Mouse (Mus musculus): ENCODE measurements around the gene Gm2381. TPM values are rescaled to one million over a fixed set of nuclear protein-coding genes. Genes with fewer than 3 reads are reported as not detected.
"Not testable (repeated sequence)": the region's sequence is repeated elsewhere in the genome, so short reads cannot be mapped to it uniquely, and the experiment has no call there.

Gene Gm2381
- under 1 TPM in 1 of 2 experiments, not detected in 1; 0.09 TPM for total RNA-seq (2021)
- long read RNA-seq, experiment 1: 0 reads
- long read RNA-seq, experiment 2: 0 reads

DNA sequence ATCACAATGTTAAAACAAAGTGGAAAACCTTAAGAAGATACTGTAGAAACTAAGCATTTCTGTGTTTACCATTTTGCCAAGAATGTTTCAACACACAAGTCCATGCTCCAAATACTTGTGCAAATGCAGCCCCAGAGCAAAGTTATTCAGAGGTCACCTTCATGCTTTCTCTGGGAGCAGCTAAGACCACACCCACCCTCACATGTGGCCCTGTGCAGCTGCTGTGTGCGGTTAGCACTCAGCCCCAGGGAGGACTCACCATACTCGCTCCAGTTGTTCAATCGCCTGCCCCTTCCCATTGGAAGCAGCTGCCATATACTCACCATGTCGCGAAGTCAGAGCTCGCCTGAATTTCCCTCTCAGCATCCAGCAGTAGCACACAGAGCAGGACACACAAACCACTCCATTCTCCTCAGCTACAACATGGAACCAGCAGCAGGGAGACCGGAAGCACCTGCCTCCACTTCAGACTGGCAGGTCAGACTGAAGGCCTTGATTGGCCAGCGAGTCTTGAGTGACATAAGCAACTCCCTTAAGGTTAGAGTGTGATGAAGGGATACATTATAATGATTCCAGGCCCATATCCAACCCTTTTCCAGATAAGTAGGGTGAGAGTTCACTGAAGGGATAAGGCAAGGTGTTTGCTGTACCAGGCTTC, at the start of gene Gm2381:
Gene Gm2381 (minus strand): TSS at position 434 of the 658 bp plus-strand sequence.
- intact Hi-C loops (cut with DNase I; ENCODE audit: low total_unique reads); DNase-seq: not testable (repeated sequence)

- DNase-seq; intact Hi-C loops (cut with DNase I; ENCODE audit: low total_unique reads): not testable (repeated sequence)
Measured at GRCm38 (mm10) chr7:42898067-42898466, 31.0 kb upstream of the Gm2381 start.

DNA sequence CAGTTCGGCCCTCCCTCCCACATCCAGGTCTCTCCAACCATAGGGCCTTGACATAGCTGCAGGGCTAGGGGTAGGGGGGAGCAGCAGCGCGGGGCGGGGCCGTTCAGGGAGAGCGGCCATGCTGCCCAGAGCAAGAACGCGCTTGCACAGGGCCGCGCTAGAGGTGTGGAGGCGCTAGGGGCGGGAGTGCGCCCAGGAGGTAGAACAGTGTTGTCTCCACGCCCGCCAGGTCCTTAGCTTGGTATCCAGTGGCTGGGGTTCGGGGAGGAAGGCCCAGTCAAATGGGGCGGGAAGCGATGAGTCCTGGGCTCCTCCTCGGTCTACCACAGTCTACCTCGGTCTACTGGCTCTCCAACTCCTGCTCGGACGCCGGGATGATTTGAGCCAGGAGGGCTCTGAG, 11.1 kb upstream of the Gm2381 start:
- DNase-seq: no peak
- intact Hi-C loops (cut with DNase I; ENCODE audit: low total_unique reads): no loop called here

DNA sequence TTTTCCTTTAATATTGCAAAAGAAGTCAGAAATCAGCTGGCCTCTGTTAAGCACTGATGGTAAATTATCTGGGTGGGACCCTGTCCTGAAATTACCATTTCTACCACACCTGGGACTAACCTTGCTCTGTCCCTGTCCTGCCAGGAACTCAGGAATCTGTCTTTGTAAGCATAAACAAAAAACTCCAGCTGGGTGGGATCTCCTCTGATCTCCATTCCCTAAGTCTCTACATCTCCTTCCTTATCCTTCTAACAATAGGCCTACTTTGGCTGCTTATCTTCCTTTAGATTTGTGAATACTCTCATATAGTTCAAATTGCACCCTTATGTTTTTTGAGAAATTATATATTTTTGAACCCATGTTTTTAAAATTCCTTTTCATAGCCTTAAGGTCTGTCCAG, 28.7 kb downstream of the Gm2381 start:
- intact Hi-C loops (cut with DNase I; ENCODE audit: low total_unique reads); DNase-seq: not testable (repeated sequence)

- DNase-seq: no peak
- intact Hi-C loops (cut with DNase I; ENCODE audit: low total_unique reads): no loop called here
Measured at GRCm38 (mm10) chr7:42832221-42832620, 34.8 kb downstream of the Gm2381 start.

DNA sequence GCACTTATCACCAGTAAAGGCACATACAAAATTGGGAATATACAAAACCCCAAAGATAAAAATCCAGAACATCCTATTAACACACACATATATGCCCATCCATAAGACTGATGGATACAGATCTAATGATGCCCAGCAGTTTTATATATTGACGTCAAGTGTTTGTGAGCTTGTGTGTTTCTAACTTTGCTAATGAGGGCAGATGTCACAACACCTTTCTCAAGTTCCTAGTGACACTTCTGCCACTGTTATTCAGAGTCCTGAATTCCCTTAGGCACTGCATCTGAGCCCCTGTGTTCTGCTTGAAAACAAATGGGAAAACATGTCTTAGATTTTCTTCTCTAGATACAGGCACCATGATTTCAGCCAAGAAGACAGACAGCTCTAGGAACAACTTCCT, 73.6 kb downstream of the Gm2381 start, which contains the start of gene Vmn2r62:
Gene Vmn2r62 (minus strand): TSS at position 101 of the 400 bp plus-strand sequence.
- DNase-seq; intact Hi-C loops (cut with DNase I; ENCODE audit: low total_unique reads): not testable (repeated sequence)

Other genes starting within 250 kb of the Gm2381 start
- under 1 TPM; 0.75 to 0.92 TPM for gene Zfp976, start 224.6 kb downstream of the Gm2381 start, total RNA-seq (2021)
- 1 to 10 TPM; 2.9 TPM for gene Zfp975, start 174.5 kb downstream of the Gm2381 start, total RNA-seq (2021)
- gene Gm17067, start 140.2 kb downstream of the Gm2381 start, total RNA-seq (2021): not detected
- not detected for gene Vmn2r62, start 73.7 kb downstream of the Gm2381 start, total RNA-seq (2021)
- gene Vmn2r63, start 66.6 kb upstream of the Gm2381 start, total RNA-seq (2021): not detected
- not detected for gene Gm9268, start 151.5 kb upstream of the Gm2381 start, total RNA-seq (2021)
- not detected for gene Zfp936, start 247.0 kb upstream of the Gm2381 start, total RNA-seq (2021)